Mouse (Mus musculus) midbrain, embryonic 12.5 days (tissue): ENCODE measurements around the gene Qprt. TPM values are rescaled to one million over a fixed set of nuclear protein-coding genes. Genes with fewer than 3 reads are reported as not detected.

Source experiments
- ATAC-seq: fragments of 200-750 bp; cut with Nextera tagmentation; 2 replicates; pipeline ENCODE4 v1.8.0; 2017; ENCODE audit warnings: low read depth, moderate TSS enrichment, moderate library complexity; ENCODE audit not compliant: low FRiP score
- H3K27ac ChIP-seq: fragments of 300-500 bp; sonication (generic); replicated peaks from 2 replicates; pipeline ENCODE4 v1.5.1; 2016; ENCODE audit warnings: mild to moderate bottlenecking
- H3K27me3 ChIP-seq: fragments of 300-500 bp; sonication (generic); 2 replicates; pipeline ENCODE4 v1.6.1; 2016; ENCODE audit warnings: mild to moderate bottlenecking
- H3K36me3 ChIP-seq: fragments of 300-500 bp; sonication (generic); 2 replicates; pipeline ENCODE4 v1.6.1; 2016
- H3K4me1 ChIP-seq: fragments of 300-500 bp; sonication (generic); 2 replicates; pipeline ENCODE4 v1.6.1; 2016
- H3K4me2 ChIP-seq: fragments of 300-500 bp; sonication (generic); replicated peaks from 2 replicates; pipeline ENCODE4 v1.6.1; 2016; ENCODE audit warnings: mild to moderate bottlenecking, moderate library complexity
- H3K4me3 ChIP-seq: fragments of 300-500 bp; sonication (generic); 2 replicates; pipeline ENCODE4 v1.5.1; 2016; ENCODE audit warnings: mild to moderate bottlenecking
- H3K9ac ChIP-seq: fragments of 300-500 bp; sonication (generic); replicated peaks from 2 replicates; pipeline ENCODE4 v1.6.1; 2016; ENCODE audit warnings: mild to moderate bottlenecking, moderate library complexity
- H3K9me3 ChIP-seq: fragments of 300-500 bp; sonication (generic); 2 replicates; pipeline ENCODE4 v1.6.1; 2016; ENCODE audit warnings: mild to moderate bottlenecking
- WGBS: fragments of 180-500 bp; shearing (Covaris S2); methylation state at CpG from one replicate; pipeline ENCODE4 v1.1.7; 2016; 5-methylcytosine and 5-hydroxymethylcytosine counted together
- polyA plus RNA-seq: library from polyadenylated mRNA; unstranded; fragments of >200 nt; fragmentation: Nextera tagmentation; extraction: Ambion mirVana; gene quantifications from 2 replicates; pipeline ENCODE4 v1.2.1, GENCODE M21; 2016

The Qprt gene
- polyA plus RNA-seq, 1 experiment from 2014 or later, result 2.5 TPM

GRCm38 (mm10) chr7:127104560-127105332 is 17.3 kb downstream of the Qprt start:
- Histone ChIP-seq H3K4me1 (peaks cover 8% of the 10 kb centered on the region; the same call in 1 of the 2 replicates), H3K4me2 (peak overlapping the region; percentile 53), H3K36me3 (no peaks in the 10 kb centered on the region), H3K4me3 (peak overlapping the region; percentile 32), H3K9me3 (no peaks in the 10 kb centered on the region), H3K9ac (peak overlapping the region; percentile 50; the same call in 1 of the 2 replicates), H3K27me3 (peaks cover 5% of the 10 kb centered on the region; the same call in 1 of the 2 replicates), H3K27ac (peak overlapping the region; percentile 75)
- peak; percentile 80 for ATAC-seq
- WGBS, result 19% methylated on average over 17 of the region's 17 CpGs

GRCm38 (mm10) chr7:127103960-127104359 is 18.1 kb downstream of the Qprt start:
- no peaks in the 10 kb centered on the region for H3K9me3 ChIP-seq
- peaks cover 8% of the 10 kb centered on the region; the same call in 1 of the 2 replicates for H3K4me1 ChIP-seq
- H3K27me3 ChIP-seq, result peaks cover 4% of the 10 kb centered on the region; the same call in 1 of the 2 replicates
- peak overlapping the region; percentile 66 for H3K27ac ChIP-seq
- no peak overlapping the region for H3K4me3 ChIP-seq
- 68% methylated on average over 6 of the region's 6 CpGs for WGBS
- ATAC-seq, result no peak
- H3K36me3 ChIP-seq, result no peaks in the 10 kb centered on the region
- H3K4me2 ChIP-seq, result no peak overlapping the region
- no peak overlapping the region for H3K9ac ChIP-seq

GRCm38 (mm10) chr7:127102148-127102547 is 19.9 kb downstream of the Qprt start:
- no peaks in the 10 kb centered on the region for H3K27me3 ChIP-seq
- no peak overlapping the region for H3K4me3 ChIP-seq
- H3K9ac ChIP-seq, result no peak overlapping the region
- no peak overlapping the region for H3K27ac ChIP-seq
- H3K9me3 ChIP-seq, result no peaks in the 10 kb centered on the region
- H3K36me3 ChIP-seq, result no peaks in the 10 kb centered on the region
- no peak overlapping the region for H3K4me2 ChIP-seq
- no peak for ATAC-seq
- 79% methylated on average over 6 of the region's 6 CpGs for WGBS
- peaks cover 8% of the 10 kb centered on the region; the same call in 1 of the 2 replicates for H3K4me1 ChIP-seq

- H3K36me3 ChIP-seq, result no peaks in the 10 kb centered on the region
Measured at GRCm38 (mm10) chr7:127101451-127102016, 20.5 kb downstream of the Qprt start.

GRCm38 (mm10) chr7:127099528-127099927 is 22.5 kb downstream of the Qprt start:
- no peak overlapping the region for H3K4me2 ChIP-seq
- no peak for ATAC-seq
- H3K4me1 ChIP-seq, result 0 out of 2 replicates have a peak, but pooled peaks cover 4% of the 10 kb centered on the region
- no peaks in the 10 kb centered on the region for H3K27me3 ChIP-seq
- no peak overlapping the region for H3K9ac ChIP-seq
- no peaks in the 10 kb centered on the region for H3K36me3 ChIP-seq
- H3K27ac ChIP-seq, result no peak overlapping the region
- no peak overlapping the region for H3K4me3 ChIP-seq
- no peaks in the 10 kb centered on the region for H3K9me3 ChIP-seq
- WGBS, result 86% methylated on average over 4 of the region's 4 CpGs

More at GRCm38 (mm10) chr7:127101451-127102016, 20.5 kb downstream of the Qprt start:
- no peaks in the 10 kb centered on the region for H3K9me3 ChIP-seq
- no peak overlapping the region for H3K4me3 ChIP-seq
- H3K9ac ChIP-seq, result no peak overlapping the region
- no peak overlapping the region for H3K4me2 ChIP-seq
- ATAC-seq, result no peak
- no peak overlapping the region for H3K27ac ChIP-seq
- 44% methylated on average over 2 of the region's 2 CpGs for WGBS
- H3K27me3 ChIP-seq, result no peaks in the 10 kb centered on the region
- peaks cover 8% of the 10 kb centered on the region; the same call in 1 of the 2 replicates for H3K4me1 ChIP-seq

- no peak overlapping the region for H3K27ac ChIP-seq
- no peak overlapping the region for H3K9ac ChIP-seq
- H3K27me3 ChIP-seq, result no peaks in the 10 kb centered on the region
- no peak overlapping the region for H3K4me2 ChIP-seq
- no peaks in the 10 kb centered on the region for H3K4me1 ChIP-seq
- 88% methylated on average over 4 of the region's 4 CpGs for WGBS
- no peak for ATAC-seq
- H3K9me3 ChIP-seq, result no peaks in the 10 kb centered on the region
- H3K4me3 ChIP-seq, result no peak overlapping the region
- no peaks in the 10 kb centered on the region for H3K36me3 ChIP-seq
Measured at GRCm38 (mm10) chr7:127098950-127099349, 23.1 kb downstream of the Qprt start.

- Histone ChIP-seq H3K27ac (no peak overlapping the region), H3K9me3 (no peaks in the 10 kb centered on the region), H3K36me3 (no peaks in the 10 kb centered on the region), H3K4me3 (no peak overlapping the region), H3K4me1 (no peaks in the 10 kb centered on the region), H3K27me3 (no peaks in the 10 kb centered on the region), H3K4me2 (no peak overlapping the region), H3K9ac (no peak overlapping the region)
- no peak for ATAC-seq
- WGBS, result 86% methylated on average over 5 of the region's 5 CpGs
Measured at GRCm38 (mm10) chr7:127098521-127098920, 23.5 kb downstream of the Qprt start.

- no peaks in the 10 kb centered on the region for H3K27me3 ChIP-seq
- H3K27ac ChIP-seq, result no peak overlapping the region
- WGBS, result 65% methylated on average over 7 of the region's 7 CpGs
- no peaks in the 10 kb centered on the region for H3K4me1 ChIP-seq
- H3K9me3 ChIP-seq, result no peaks in the 10 kb centered on the region
- no peak overlapping the region for H3K4me3 ChIP-seq
- H3K9ac ChIP-seq, result no peak overlapping the region
- no peak for ATAC-seq
- no peaks in the 10 kb centered on the region for H3K36me3 ChIP-seq
- H3K4me2 ChIP-seq, result no peak overlapping the region
Measured at GRCm38 (mm10) chr7:127096456-127096855, 25.6 kb downstream of the Qprt start.

- no peak for ATAC-seq
- no peaks in the 10 kb centered on the region for H3K9me3 ChIP-seq
- H3K27ac ChIP-seq, result no peak overlapping the region
- WGBS, result 84% methylated on average over 3 of the region's 3 CpGs
- H3K4me3 ChIP-seq, result no peak overlapping the region
- H3K27me3 ChIP-seq, result no peaks in the 10 kb centered on the region
- H3K36me3 ChIP-seq, result no peaks in the 10 kb centered on the region
- H3K4me1 ChIP-seq, result peaks cover 7% of the 10 kb centered on the region
- no peak overlapping the region for H3K4me2 ChIP-seq
- H3K9ac ChIP-seq, result no peak overlapping the region
Measured at GRCm38 (mm10) chr7:127093914-127094313, 28.1 kb downstream of the Qprt start.

GRCm38 (mm10) chr7:127091114-127091896 is 30.7 kb downstream of the Qprt start, which contains the start of gene AI467606:
TSS of gene AI467606 (plus strand) at chr7:127091359.
- Histone ChIP-seq H3K4me2 (no peak within 1 kb of the TSS), H3K4me3 (no peak within 1 kb of the TSS), H3K36me3 (no peaks in the 10 kb centered on the region), H3K9me3 (no peaks in the 10 kb centered on the region), H3K4me1 (peaks cover 10% of the 10 kb centered on the region), H3K27ac (no peak within 1 kb of the TSS), H3K27me3 (no peaks in the 10 kb centered on the region), H3K9ac (no peak within 1 kb of the TSS)
- WGBS, result 76% methylated on average over 16 of the region's 16 CpGs
- no peak for ATAC-seq

- Histone ChIP-seq H3K9me3 (no peaks in the 10 kb centered on the region), H3K4me3 (no peak overlapping the region), H3K4me1 (peaks cover 10% of the 10 kb centered on the region), H3K27me3 (no peaks in the 10 kb centered on the region), H3K36me3 (no peaks in the 10 kb centered on the region), H3K9ac (no peak overlapping the region), H3K4me2 (no peak overlapping the region), H3K27ac (no peak overlapping the region)
- ATAC-seq, result no peak
- WGBS, result 84% methylated on average over 19 of the region's 20 CpGs
Measured at GRCm38 (mm10) chr7:127090154-127091113, 31.6 kb downstream of the Qprt start.
